Mouse (Mus musculus): ENCODE results near the gene Morn1. TPM values are rescaled to one million over a fixed set of nuclear protein-coding genes. Genes with fewer than 3 reads are reported as not detected.
A peak's percentile ranks its signal among the peaks of the same experiment; 100 is the strongest.

Morn1 gene
- 10 to 100 TPM in 1 of 2 experiments, 1 to 10 TPM in 1; 8.4 to 11.6 TPM for total RNA-seq (2021)

GRCm38 (mm10) chr4:155086108-155087024, at the start of gene Morn1, which contains the start of gene Rer1:
Gene Morn1 (plus strand): TSS chr4:155086577.
Gene Rer1 (minus strand): TSS chr4:155086382.
- peak; percentile 100 for DNase-seq (ENCODE audit: low spot score in 2 of 2)
- intact Hi-C loops (cut with DNase I): loop anchor here (5.0 kb wide), 1 partner anchor 221 kb away; no protein-coding TSS in a partner anchor

- intact Hi-C loops (cut with DNase I): no loop called here
- DNase-seq (ENCODE audit: low spot score in 2 of 2): peak; percentile 62 to 71
Measured at GRCm38 (mm10) chr4:155040197-155040596, 46.2 kb upstream of the Morn1 start.

GRCm38 (mm10) chr4:155040696-155041095, 45.7 kb upstream of the Morn1 start:
- intact Hi-C loops (cut with DNase I): no loop called here
- no peak for DNase-seq (ENCODE audit: low spot score in 2 of 2)

GRCm38 (mm10) chr4:155042606-155043288, 43.6 kb upstream of the Morn1 start:
- peak; percentile 53 to 71 for DNase-seq (ENCODE audit: low spot score in 2 of 2)
- intact Hi-C loops (cut with DNase I): no loop called here

- intact Hi-C loops (cut with DNase I): no loop called here
- DNase-seq (ENCODE audit: low spot score in 2 of 2): no peak
Measured at GRCm38 (mm10) chr4:155043289-155043625, 43.1 kb upstream of the Morn1 start.

GRCm38 (mm10) chr4:155046636-155047035, 39.7 kb upstream of the Morn1 start:
- DNase-seq (ENCODE audit: low spot score in 2 of 2): no peak
- intact Hi-C loops (cut with DNase I): no loop called here

GRCm38 (mm10) chr4:155050116-155050515, 36.3 kb upstream of the Morn1 start:
- no peak for DNase-seq (ENCODE audit: low spot score in 2 of 2)
- intact Hi-C loops (cut with DNase I): loop anchor here (5.0 kb wide), 1 partner anchor 38 kb away; no protein-coding TSS in a partner anchor

- no peak for DNase-seq (ENCODE audit: low spot score in 2 of 2)
- intact Hi-C loops (cut with DNase I): no loop called here
Measured at GRCm38 (mm10) chr4:155056724-155057123, 29.7 kb upstream of the Morn1 start, which contains the start of gene Plch2. Gene Plch2 (minus strand): TSS chr4:155056784.

GRCm38 (mm10) chr4:155058325-155058724, 28.1 kb upstream of the Morn1 start:
- intact Hi-C loops (cut with DNase I): no loop called here
- DNase-seq (ENCODE audit: low spot score in 2 of 2): no peak

- DNase-seq (ENCODE audit: low spot score in 2 of 2): no peak
Measured at GRCm38 (mm10) chr4:155063895-155064294, 22.5 kb upstream of the Morn1 start.

GRCm38 (mm10) chr4:155064474-155064873, 21.9 kb upstream of the Morn1 start:
- DNase-seq (ENCODE audit: low spot score in 2 of 2): no peak
- intact Hi-C loops (cut with DNase I): no loop called here

More at GRCm38 (mm10) chr4:155063895-155064294, 22.5 kb upstream of the Morn1 start:
- intact Hi-C loops (cut with DNase I): no loop called here

- intact Hi-C loops (cut with DNase I): loop anchor here (1.0 kb wide), 2 partner anchors 85 to 186 kb away; no protein-coding TSS in a partner anchor
- DNase-seq (ENCODE audit: low spot score in 2 of 2): peak; percentile 86 to 88
Measured at GRCm38 (mm10) chr4:155065970-155066833, 20.2 kb upstream of the Morn1 start.

- peak; percentile 95 to 97 for DNase-seq (ENCODE audit: low spot score in 2 of 2)
- intact Hi-C loops (cut with DNase I): loop anchor here (1.0 kb wide), 2 partner anchors 86 to 187 kb away; no protein-coding TSS in a partner anchor
Measured at GRCm38 (mm10) chr4:155066834-155067522, 19.4 kb upstream of the Morn1 start, which contains the start of gene Pex10. Gene Pex10 (plus strand): TSS chr4:155067016.

GRCm38 (mm10) chr4:155068357-155068972, 17.9 kb upstream of the Morn1 start:
- no peak for DNase-seq (ENCODE audit: low spot score in 2 of 2)
- intact Hi-C loops (cut with DNase I): no loop called here

- intact Hi-C loops (cut with DNase I): no loop called here
- peak in 1 of 2 experiments; percentile 31 for DNase-seq (ENCODE audit: low spot score in 2 of 2)
Measured at GRCm38 (mm10) chr4:155069191-155069590, 17.2 kb upstream of the Morn1 start.

- intact Hi-C loops (cut with DNase I): no loop called here
- DNase-seq (ENCODE audit: low spot score in 2 of 2): no peak
Measured at GRCm38 (mm10) chr4:155070199-155070598, 16.2 kb upstream of the Morn1 start.

- intact Hi-C loops (cut with DNase I): no loop called here
- no peak for DNase-seq (ENCODE audit: low spot score in 2 of 2)
Measured at GRCm38 (mm10) chr4:155070921-155071320, 15.5 kb upstream of the Morn1 start.

- DNase-seq (ENCODE audit: low spot score in 2 of 2): no peak
Measured at GRCm38 (mm10) chr4:155074418-155074817, 12.0 kb upstream of the Morn1 start.

More at GRCm38 (mm10) chr4:155074418-155074817, 12.0 kb upstream of the Morn1 start:
- intact Hi-C loops (cut with DNase I): no loop called here
